Mouse (Mus musculus) ES-E14 (cell line): ENCODE results near the gene Actr2. TPM values are rescaled to one million over a fixed set of nuclear protein-coding genes. Genes with fewer than 3 reads are reported as not detected.
A peak's percentile ranks its signal among the peaks of the same experiment; 100 is the strongest.

ENCODE experiments used
- DNase-seq: peaks from one replicate; pipeline ENCODE4 v3.0.0-alpha.2; 2013; ENCODE audit warnings: low read depth, low spot score
- H3K27ac ChIP-seq: 2 replicates; pipeline ENCODE4 v1.5.1; 2012; ENCODE audit warnings: low read depth, mild to moderate bottlenecking, low read length, moderate library complexity, mixed read lengths; ENCODE audit not compliant: poor library complexity, insufficient read depth, severe bottlenecking
- H3K36me3 ChIP-seq: 2 replicates; pipeline ENCODE4 v1.6.1; 2012; ENCODE audit warnings: mild to moderate bottlenecking, low read length, moderate library complexity, mixed read lengths; ENCODE audit not compliant: control insufficient read depth, poor library complexity, insufficient read depth, severe bottlenecking
- H3K4me1 ChIP-seq, 2 experiments: fragments of 150-350 bp in 1 of 2; sonication (generic) in 1 of 2; 2 replicates each; pipeline ENCODE4 v1.6.1; 2012; ENCODE audit warnings: low read length in 2 of 2, mild to moderate bottlenecking in 1 of 2, mixed read lengths in 1 of 2; ENCODE audit not compliant: control insufficient read depth in 2 of 2, insufficient read depth in 2 of 2, poor library complexity in 1 of 2
- H3K4me3 ChIP-seq, 2 experiments: fragments of 150-350 bp in 1 of 2; sonication (generic) in 1 of 2; 2 replicates each; pipeline ENCODE4 v1.5.1; 2012; ENCODE audit warnings: low read length in 2 of 2, low read depth in 1 of 2, mild to moderate bottlenecking in 1 of 2, mixed read lengths in 1 of 2; ENCODE audit not compliant: insufficient read depth in 1 of 2, poor library complexity in 1 of 2, severe bottlenecking in 1 of 2
- H3K9ac ChIP-seq: 2 replicates; pipeline ENCODE4 v1.6.1; 2012; ENCODE audit warnings: low read depth, mild to moderate bottlenecking, low read length, mixed read lengths; ENCODE audit not compliant: poor library complexity, insufficient read depth, severe bottlenecking
- H3K9me3 ChIP-seq: fragments of 150-350 bp; sonication (generic); 2 replicates; pipeline ENCODE4 v1.6.1; 2012; ENCODE audit warnings: low read depth, mild to moderate bottlenecking, low read length; ENCODE audit not compliant: control insufficient read depth, insufficient read depth
- CHD2 ChIP-seq: IDR thresholded peaks from 2 replicates; pipeline ENCODE4 v1.6.1; 2014; ENCODE audit warnings: mild to moderate bottlenecking, low read depth, low read length, inconsistent platforms
- HCFC1 ChIP-seq: IDR thresholded peaks from 2 replicates; pipeline ENCODE4 v1.6.1; 2012; ENCODE audit warnings: low read length, inconsistent platforms, borderline replicate concordance; ENCODE audit not compliant: insufficient read depth
- MAFK ChIP-seq: IDR thresholded peaks from 2 replicates; pipeline ENCODE4 v1.6.1; 2014; ENCODE audit warnings: mild to moderate bottlenecking, low read depth, low read length, inconsistent platforms; ENCODE audit not compliant: insufficient read depth
- ZC3H11A ChIP-seq: IDR thresholded peaks from 2 replicates; pipeline ENCODE4 v1.6.1; 2012; ENCODE audit warnings: low read depth, mild to moderate bottlenecking, inconsistent platforms, low read length, borderline replicate concordance
- ZNF384 ChIP-seq: IDR thresholded peaks from 2 replicates; pipeline ENCODE4 v1.6.1; 2012; ENCODE audit warnings: low read depth, low read length, inconsistent platforms
- in situ Hi-C, 2 experiments: fragments of 600-800 bp; cut with MboI; formaldehyde crosslinking; loops; one replicate each; pipeline ENCODE4 v1.15.1; 2025; ENCODE audit warnings: low sequenced_read_pairs in 2 of 2, inconsistent platforms in 1 of 2; ENCODE audit not compliant: unreplicated experiment in 2 of 2
- total RNA-seq: library from RNA; depleted of rRNA; stranded (reverse); fragments of 300-350 nt; gene quantifications from 2 replicates; pipeline ENCODE4 v1.2.3, GENCODE M21; 2012

Gene Actr2
- total RNA-seq, 1 experiment = 107 TPM

- peaks cover 9 to 12% of the 10 kb centered on the region in 2 experiments for H3K4me1 ChIP-seq
- no peak overlapping the region; the same call in 1 of the 2 replicates for H3K27ac ChIP-seq
- H3K4me3 ChIP-seq = no peak overlapping the region
- no peak overlapping the region for H3K9ac ChIP-seq
- no peak for TF ChIP-seq CHD2
- no peak for TF ChIP-seq MAFK
- TF ChIP-seq HCFC1 = no peak
- no peak for TF ChIP-seq ZNF384
- TF ChIP-seq ZC3H11A = no peak
- no peaks in the 10 kb centered on the region for H3K9me3 ChIP-seq
- no peak for DNase-seq
- in situ Hi-C loops = no loop called here
- H3K36me3 ChIP-seq = no peaks in the 10 kb centered on the region
Measured at GRCm38 (mm10) chr11:20142516-20142915, 29.8 kb upstream of the Actr2 start.

GRCm38 (mm10) chr11:20140286-20140685 lies 27.6 kb upstream of the Actr2 start:
- Histone ChIP-seq H3K4me3 (peak overlapping the region; percentile 63 to 66), H3K9me3 (no peaks in the 10 kb centered on the region), H3K36me3 (no peaks in the 10 kb centered on the region), H3K9ac (peak overlapping the region; percentile 73), H3K4me1 (peaks cover 8 to 13% of the 10 kb centered on the region in 2 experiments; a peak in 3 of 4 replicates), H3K27ac (peak overlapping the region; percentile 96)
- DNase-seq = no peak
- in situ Hi-C loops = no loop called here
- TF ChIP-seq CHD2 (no peak; the same call in 1 of the 2 replicates), ZC3H11A (no peak), ZNF384 (no peak)

GRCm38 (mm10) chr11:20139711-20140110 lies 27.0 kb upstream of the Actr2 start:
- H3K36me3 ChIP-seq = no peaks in the 10 kb centered on the region
- no peaks in the 10 kb centered on the region for H3K9me3 ChIP-seq
- no peak for DNase-seq
- H3K4me3 ChIP-seq = peak overlapping the region in 1 of 2 experiments; percentile 43; a peak in 1 of 4 replicates
- peaks cover 8 to 9% of the 10 kb centered on the region in 2 experiments; a peak in 3 of 4 replicates for H3K4me1 ChIP-seq
- H3K9ac ChIP-seq = no peak overlapping the region
- TF ChIP-seq ZNF384 (no peak), CHD2 (no peak), ZC3H11A (no peak), HCFC1 (no peak), MAFK (no peak)
- peak overlapping the region; percentile 96 for H3K27ac ChIP-seq
- in situ Hi-C loops = no loop called here

DNA sequence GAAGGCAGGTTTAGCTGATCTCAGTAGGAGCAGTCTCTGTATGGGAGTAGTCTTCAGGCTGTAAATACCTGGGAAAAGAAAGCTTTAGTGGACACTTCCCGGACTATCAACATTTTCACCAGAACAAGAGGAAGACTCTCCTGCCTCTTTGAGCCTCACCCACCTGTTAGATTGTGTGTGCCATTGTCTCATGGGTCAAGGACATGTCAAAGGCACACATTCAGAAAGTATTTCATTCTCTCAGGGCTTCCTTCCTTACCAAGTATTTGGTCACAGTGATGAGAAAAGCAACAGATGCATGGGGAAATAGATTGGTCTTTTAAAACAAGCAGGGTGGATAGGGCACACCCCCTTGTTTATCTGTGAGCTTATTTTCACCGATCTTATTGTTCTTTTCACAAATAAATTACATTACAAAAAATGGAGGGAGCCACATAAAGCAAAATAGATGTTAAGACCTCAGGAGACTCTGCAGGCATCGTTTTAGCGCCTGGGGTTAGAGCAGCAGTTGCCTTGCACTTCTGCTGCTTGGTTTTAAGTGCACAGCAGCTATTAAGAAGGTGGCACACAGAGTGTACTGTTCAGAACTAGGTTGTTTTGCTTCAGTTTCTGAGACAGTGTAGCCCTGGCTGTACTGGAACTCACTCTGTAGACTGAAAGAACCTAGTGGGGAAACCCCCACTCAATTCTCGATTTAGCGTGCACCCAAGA lies 25.9 kb upstream of the Actr2 start:
- H3K36me3 ChIP-seq = no peaks in the 10 kb centered on the region
- no peaks in the 10 kb centered on the region for H3K9me3 ChIP-seq
- H3K4me1 ChIP-seq = peaks cover 10% of the 10 kb centered on the region in 2 experiments
- H3K9ac ChIP-seq = peak overlapping the region; percentile 73
- peak overlapping the region; percentile 96 for H3K27ac ChIP-seq
- peak overlapping the region; percentile 47 to 52 for H3K4me3 ChIP-seq
- peak; percentile 88 for DNase-seq
- in situ Hi-C loops = no loop called here
- TF ChIP-seq HCFC1 (no peak), CHD2 (peak; percentile 59; the same call in 1 of the 2 replicates), ZC3H11A (no peak)

GRCm38 (mm10) chr11:20137872-20138271 lies 25.2 kb upstream of the Actr2 start:
- in situ Hi-C loops = no loop called here
- no peaks in the 10 kb centered on the region for H3K9me3 ChIP-seq
- H3K36me3 ChIP-seq = no peaks in the 10 kb centered on the region
- H3K27ac ChIP-seq = peak overlapping the region; percentile 96
- peak overlapping the region; percentile 77 for H3K9ac ChIP-seq
- peaks cover 10 to 12% of the 10 kb centered on the region in 2 experiments for H3K4me1 ChIP-seq
- no peak for DNase-seq
- TF ChIP-seq ZC3H11A (no peak), ZNF384 (no peak), CHD2 (no peak), HCFC1 (no peak), MAFK (no peak)
- peak overlapping the region; percentile 47 to 52 for H3K4me3 ChIP-seq
